Mouse (Mus musculus): Measurements from ENCODE around the gene Tmem18.

DNA sequence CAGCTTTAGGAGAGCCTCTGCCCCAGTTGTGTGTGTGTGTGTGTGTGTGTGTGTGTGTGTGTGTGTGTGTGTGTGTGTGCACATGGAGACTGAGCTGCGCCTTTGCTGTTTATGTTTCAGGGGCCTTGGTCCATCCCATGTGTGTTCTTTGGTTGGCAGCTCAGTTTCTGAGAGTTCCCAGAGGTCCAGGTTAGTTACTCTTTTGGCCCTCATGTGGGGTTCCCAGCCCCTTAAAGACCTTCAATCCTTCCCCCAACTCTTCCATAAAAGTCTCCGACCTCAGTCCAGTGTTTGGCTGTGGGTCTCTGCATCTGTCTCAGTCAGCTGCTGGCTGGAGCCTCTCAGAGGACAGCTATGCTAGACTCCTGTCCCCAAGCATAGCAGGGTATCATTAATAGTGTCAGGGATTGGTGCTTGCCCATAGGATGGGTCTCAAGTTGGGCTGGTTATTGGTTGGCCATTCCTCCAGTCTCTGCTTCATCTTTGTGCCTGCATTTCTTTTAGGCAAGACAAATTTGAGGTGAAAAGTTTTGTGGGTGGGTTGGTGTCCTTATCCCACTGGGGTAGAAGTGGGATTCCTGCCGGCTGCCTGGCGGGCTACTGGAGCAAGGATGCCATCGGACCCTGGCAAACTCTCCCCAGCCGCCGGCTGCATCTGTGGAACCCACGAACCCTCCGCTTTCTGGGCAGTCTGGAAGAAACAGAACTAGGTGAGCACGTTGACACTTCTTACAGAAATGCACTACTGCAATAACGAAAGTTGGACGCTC, 455 bp upstream of the Tmem18 start:
- TF ChIP-seq POLR2A (IDR thresholded peaks at IDR 0.05; ENCODE audit: low read depth, low read length) = no peak
- TF ChIP-seq CTCF (IDR thresholded peaks at IDR 0.05; ENCODE audit: borderline replicate concordance, insufficient read depth, low read length) = no peak

Data from embryonic fibroblast, embryonic 13.5 days (primary cell).